Mouse (Mus musculus) stomach, postnatal 0 days (tissue): Measurements from ENCODE around the gene Acot13. TPM values are rescaled to one million over a fixed set of nuclear protein-coding genes. Genes with fewer than 3 reads are reported as not detected.

Experiments used
- ATAC-seq: fragments of 200-750 bp; cut with Nextera tagmentation; 2 replicates; pipeline ENCODE4 v1.8.0; 2017; ENCODE audit not compliant: low FRiP score, low TSS enrichment
- DNase-seq: peaks from one replicate; pipeline ENCODE4 v3.0.0-alpha.2; 2016; ENCODE audit warnings: low spot score
- H3K27ac ChIP-seq: fragments of 300-500 bp; sonication (generic); replicated peaks from 2 replicates; pipeline ENCODE4 v1.5.1; 2014; ENCODE audit warnings: mild to moderate bottlenecking, control low read depth
- H3K27me3 ChIP-seq: fragments of 300-500 bp; sonication (generic); 2 replicates; pipeline ENCODE4 v1.6.1; 2014; ENCODE audit warnings: low read length; ENCODE audit not compliant: control insufficient read depth, insufficient read depth
- H3K36me3 ChIP-seq: fragments of 300-500 bp; sonication (generic); 2 replicates; pipeline ENCODE4 v1.6.1; 2014; ENCODE audit warnings: low read length, mixed read lengths; ENCODE audit not compliant: control insufficient read depth, insufficient read depth
- H3K4me1 ChIP-seq: fragments of 300-500 bp; sonication (generic); replicated peaks from 2 replicates; pipeline ENCODE4 v1.6.1; 2014; ENCODE audit warnings: antibody characterized with exemption; ENCODE audit not compliant: control insufficient read depth, insufficient read depth
- H3K4me2 ChIP-seq: fragments of 300-500 bp; sonication (generic); replicated peaks from 2 replicates; pipeline ENCODE4 v1.6.1; 2014; ENCODE audit warnings: low read depth, mild to moderate bottlenecking, control low read depth, moderate library complexity
- H3K4me3 ChIP-seq: fragments of 300-500 bp; sonication (generic); 2 replicates; pipeline ENCODE4 v1.5.1; 2014; ENCODE audit warnings: low read depth, low read length, control low read depth
- H3K9ac ChIP-seq: fragments of 300-500 bp; sonication (generic); 2 replicates; pipeline ENCODE4 v1.6.1; 2014; ENCODE audit warnings: mild to moderate bottlenecking, low read length, control low read depth, mixed read lengths
- H3K9me3 ChIP-seq: fragments of 300-500 bp; sonication (generic); 2 replicates; pipeline ENCODE4 v1.6.1; 2016; ENCODE audit warnings: low read length; ENCODE audit not compliant: control insufficient read depth
- CTCF ChIP-seq: IDR thresholded peaks from 2 replicates; pipeline ENCODE4 v1.5.1; 2016; ENCODE audit warnings: antibody characterized with exemption, low read depth, mild to moderate bottlenecking, moderate library complexity
- EP300 ChIP-seq: optimal IDR thresholded peaks from 2 replicates; pipeline ENCODE3; 2016; ENCODE audit warnings: antibody characterized with exemption
- WGBS: fragments of 180-500 bp; shearing (Covaris S2); extraction: QIAGEN DNeasy Blood & Tissue Kit; methylation state at CpG from one replicate; pipeline ENCODE4 v1.1.7; 2014; 5-methylcytosine and 5-hydroxymethylcytosine counted together
- polyA plus RNA-seq: library from polyadenylated mRNA; unstranded; fragments of >200 nt; fragmentation: Nextera tagmentation; extraction: Ambion mirVana; gene quantifications from 2 replicates; pipeline ENCODE4 v1.2.1, GENCODE M21; 2015

The Acot13 gene
- polyA plus RNA-seq, 1 experiment from 2014 or later = 111 TPM

DNA sequence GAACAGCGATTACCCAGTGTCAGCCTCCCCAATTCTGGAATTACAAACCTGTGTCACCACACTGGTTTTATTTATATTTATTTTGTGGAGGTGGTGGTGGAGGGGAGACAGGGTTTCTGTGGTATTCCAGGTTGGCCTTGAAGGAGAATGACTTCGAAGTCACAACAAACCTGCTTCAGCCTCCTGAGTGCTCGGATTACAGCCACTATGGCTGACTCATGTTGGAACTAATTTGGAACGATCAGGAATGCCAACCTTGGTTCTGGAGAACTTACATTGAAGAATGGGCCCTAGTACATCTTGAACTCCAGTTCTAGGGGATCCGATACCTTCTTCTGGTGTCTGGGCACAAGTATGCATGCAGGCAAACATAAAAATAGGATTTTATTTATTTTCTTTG, 32.0 kb downstream of the Acot13 start:
- H3K27ac ChIP-seq = peak overlapping the region; percentile 88
- 60% methylated on average over 5 of the region's 5 CpGs for WGBS
- H3K27me3 ChIP-seq = no peaks in the 10 kb centered on the region
- no peaks in the 10 kb centered on the region for H3K9me3 ChIP-seq
- peak overlapping the region; percentile 74 for H3K4me2 ChIP-seq
- ATAC-seq (no peak), DNase-seq (no peak)
- no peaks in the 10 kb centered on the region for H3K4me1 ChIP-seq
- peak overlapping the region; percentile 97 for H3K4me3 ChIP-seq
- H3K36me3 ChIP-seq = no peaks in the 10 kb centered on the region
- TF ChIP-seq CTCF (no peak), EP300 (no peak)
- H3K9ac ChIP-seq = no peak overlapping the region

DNA sequence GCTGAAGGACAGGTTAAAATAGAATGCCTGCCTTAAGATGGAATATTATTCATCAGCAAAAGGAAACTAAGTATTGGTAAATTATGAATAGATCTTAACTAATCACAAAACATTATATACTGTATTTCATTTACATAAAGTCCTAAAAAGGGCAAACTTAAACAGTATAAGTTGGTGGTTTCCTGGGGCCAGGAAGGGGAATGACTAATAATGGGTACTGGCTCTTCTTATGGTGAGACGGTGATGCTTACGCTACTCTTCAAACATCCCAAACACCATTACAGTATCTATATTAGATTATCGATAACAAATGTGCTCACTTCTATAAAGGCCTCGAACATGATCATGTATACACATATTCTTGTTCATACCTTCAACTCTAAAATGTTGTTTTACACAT, 32.7 kb downstream of the Acot13 start:
- no peaks in the 10 kb centered on the region for H3K27me3 ChIP-seq
- no peak overlapping the region for H3K9ac ChIP-seq
- no peaks in the 10 kb centered on the region for H3K4me1 ChIP-seq
- no peaks in the 10 kb centered on the region for H3K36me3 ChIP-seq
- no peak overlapping the region for H3K4me2 ChIP-seq
- TF ChIP-seq CTCF (no peak), EP300 (no peak)
- no peak overlapping the region for H3K4me3 ChIP-seq
- DNase-seq (no peak), ATAC-seq (no peak)
- no peaks in the 10 kb centered on the region for H3K9me3 ChIP-seq
- no peak overlapping the region for H3K27ac ChIP-seq
- WGBS = 95% methylated on average over 4 of the region's 4 CpGs

DNA sequence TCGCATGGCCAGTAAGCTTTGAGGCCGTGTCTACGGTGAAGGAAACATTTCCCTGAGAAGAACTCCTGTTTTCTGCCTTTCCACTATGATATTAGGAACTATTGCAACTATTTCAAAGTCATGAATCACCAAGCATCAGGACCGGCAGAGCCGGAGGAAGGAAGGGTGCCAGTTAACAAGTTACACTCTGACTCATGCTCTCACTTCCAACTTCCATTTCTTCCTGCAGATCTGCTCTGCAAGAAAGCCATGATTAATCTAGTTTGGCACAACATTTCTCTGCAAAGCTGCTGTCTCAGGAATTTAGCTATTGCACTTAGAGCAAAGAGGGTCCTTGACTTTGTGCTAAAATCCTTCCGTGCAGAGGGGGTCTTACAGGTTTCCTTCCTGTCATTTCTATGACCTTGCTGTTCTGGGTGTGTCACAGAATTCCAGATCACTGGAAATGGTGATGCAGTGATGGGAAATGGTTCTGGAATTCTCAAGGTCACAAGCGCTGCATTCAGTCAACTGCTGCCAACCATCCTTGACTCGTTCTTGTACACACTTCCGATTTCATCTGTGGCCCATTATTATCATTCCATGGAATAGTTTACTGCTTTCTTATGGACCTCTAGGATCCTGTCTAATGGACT, 38.8 kb downstream of the Acot13 start:
- no peak overlapping the region for H3K4me3 ChIP-seq
- DNase-seq = no peak
- no peaks in the 10 kb centered on the region for H3K9me3 ChIP-seq
- ATAC-seq = peak; percentile 56; the same call in 1 of the 2 replicates
- no peak overlapping the region for H3K9ac ChIP-seq
- H3K27me3 ChIP-seq = no peaks in the 10 kb centered on the region
- H3K36me3 ChIP-seq = no peaks in the 10 kb centered on the region
- no peaks in the 10 kb centered on the region for H3K4me1 ChIP-seq
- no peak overlapping the region for H3K4me2 ChIP-seq
- 66% methylated on average over 9 of the region's 9 CpGs for WGBS
- TF ChIP-seq CTCF (no peak), EP300 (no peak)
- no peak overlapping the region for H3K27ac ChIP-seq

DNA sequence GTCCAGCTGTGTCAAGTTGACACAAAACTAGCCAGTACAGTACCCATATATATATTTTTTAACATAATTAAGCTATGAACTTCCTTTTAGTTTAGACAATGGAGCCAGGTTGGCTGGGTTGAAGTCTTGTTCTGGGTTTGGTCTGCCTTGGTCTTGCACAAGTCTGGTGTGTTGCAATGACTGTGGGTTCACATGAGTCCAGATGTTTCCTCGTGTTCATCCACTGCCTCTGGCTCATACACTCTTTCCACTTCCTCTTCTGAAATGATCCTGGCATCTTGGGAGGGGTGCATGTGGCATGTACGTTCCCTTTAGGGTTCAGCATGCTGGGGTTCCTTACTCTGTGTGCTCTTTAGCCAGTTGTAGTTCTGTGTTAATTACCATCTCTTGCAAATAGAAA, 40.0 kb downstream of the Acot13 start:
- 66% methylated on average over 2 of the region's 2 CpGs for WGBS
- H3K27ac ChIP-seq = no peak overlapping the region
- no peaks in the 10 kb centered on the region for H3K36me3 ChIP-seq
- no peak overlapping the region for H3K9ac ChIP-seq
- no peak overlapping the region for H3K4me2 ChIP-seq
- ATAC-seq (peak; percentile 63; the same call in 1 of the 2 replicates), DNase-seq (no peak)
- TF ChIP-seq CTCF (no peak), EP300 (no peak)
- no peak overlapping the region for H3K4me3 ChIP-seq
- no peaks in the 10 kb centered on the region for H3K9me3 ChIP-seq
- H3K27me3 ChIP-seq = no peaks in the 10 kb centered on the region
- H3K4me1 ChIP-seq = no peaks in the 10 kb centered on the region

DNA sequence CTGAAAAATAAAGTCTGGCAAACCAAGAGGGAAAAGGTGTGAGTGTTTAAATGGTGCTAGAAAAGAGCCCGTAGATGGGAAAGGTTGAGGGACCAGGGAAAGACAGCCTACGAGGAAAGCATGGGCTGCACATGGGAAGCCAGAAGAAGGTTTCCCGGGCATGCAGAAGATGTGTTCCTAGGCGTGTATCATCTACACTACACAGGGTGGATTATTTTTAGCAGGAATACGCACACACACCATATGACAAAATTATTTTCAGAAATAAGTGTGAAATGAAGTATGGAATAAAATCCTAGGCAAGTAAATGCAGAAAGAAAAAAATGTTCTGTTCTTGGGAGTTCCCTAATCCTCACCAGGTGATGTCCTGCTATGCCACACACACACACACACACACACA, 43.9 kb downstream of the Acot13 start:
- no peak overlapping the region for H3K9ac ChIP-seq
- H3K27ac ChIP-seq = no peak overlapping the region
- no peak for ATAC-seq
- H3K4me1 ChIP-seq = no peaks in the 10 kb centered on the region
- H3K4me2 ChIP-seq = no peak overlapping the region
- TF ChIP-seq EP300 (no peak), CTCF (no peak)
- no peaks in the 10 kb centered on the region for H3K9me3 ChIP-seq
- H3K4me3 ChIP-seq = no peak overlapping the region
- H3K36me3 ChIP-seq = no peaks in the 10 kb centered on the region
- DNase-seq = no peak
- no peaks in the 10 kb centered on the region for H3K27me3 ChIP-seq
- 85% methylated on average over 5 of the region's 5 CpGs for WGBS

DNA sequence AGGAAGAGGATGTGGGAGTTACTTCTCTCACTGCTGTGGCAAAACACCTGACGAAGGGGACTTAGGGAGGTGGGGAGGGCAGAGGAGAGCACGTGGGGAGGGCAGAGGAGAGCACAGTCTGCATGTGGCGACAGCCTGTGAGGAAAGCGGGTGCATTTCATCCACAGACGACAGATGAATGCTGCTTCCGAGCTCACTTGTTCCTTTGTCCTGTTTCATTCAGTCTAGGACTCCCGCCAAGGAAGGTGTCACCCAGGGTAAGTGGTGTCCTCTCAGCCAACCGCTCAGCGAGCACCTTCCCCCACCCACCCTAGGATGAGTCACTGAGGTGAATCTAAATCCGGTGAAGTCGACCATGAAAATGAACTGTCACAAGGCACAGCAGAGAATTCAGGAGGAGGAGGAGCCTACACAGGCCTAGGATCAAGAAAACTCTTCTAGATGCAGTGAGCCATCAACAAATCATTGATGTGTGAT, 45.3 kb downstream of the Acot13 start:
- no peak for TF ChIP-seq CTCF
- TF ChIP-seq EP300 = no peak
- no peaks in the 10 kb centered on the region for H3K27me3 ChIP-seq
- no peak overlapping the region for H3K27ac ChIP-seq
- H3K9ac ChIP-seq = no peak overlapping the region
- H3K4me2 ChIP-seq = no peak overlapping the region
- no peaks in the 10 kb centered on the region for H3K4me1 ChIP-seq
- WGBS = 53% methylated on average over 11 of the region's 11 CpGs
- H3K36me3 ChIP-seq = no peaks in the 10 kb centered on the region
- DNase-seq (no peak), ATAC-seq (no peak)
- H3K4me3 ChIP-seq = no peak overlapping the region
- H3K9me3 ChIP-seq = no peaks in the 10 kb centered on the region
